Mouse (Mus musculus) bone marrow, adult 2 months (tissue): ENCODE measurements around the gene Phyhd1. TPM values are rescaled to one million over a fixed set of nuclear protein-coding genes. Genes with fewer than 3 reads are reported as not detected.
A peak's percentile ranks its signal among the peaks of the same experiment; 100 is the strongest.

Source experiments
- H3K27ac ChIP-seq: fragments of 200-500 bp; 2 replicates; pipeline ENCODE4 v1.5.1; 2012; ENCODE audit warnings: low read depth, mild to moderate bottlenecking, control low read depth, inconsistent platforms, low read length; ENCODE audit not compliant: control insufficient read depth, poor library complexity, insufficient read depth
- H3K4me1 ChIP-seq: fragments of 200-500 bp; 2 replicates; pipeline ENCODE4 v1.6.1; 2011; ENCODE audit warnings: low read length; ENCODE audit not compliant: control insufficient read depth, insufficient read depth
- H3K4me3 ChIP-seq: fragments of 200-500 bp; replicated peaks from 2 replicates; pipeline ENCODE3; 2011; ENCODE audit warnings: mild to moderate bottlenecking, low read depth, low read length, control low read depth; ENCODE audit not compliant: control insufficient read depth
- CTCF ChIP-seq: fragments of 200-500 bp; IDR thresholded peaks from 2 replicates; pipeline ENCODE4 v1.5.1; 2011; ENCODE audit warnings: low read length, control low read depth; ENCODE audit not compliant: control insufficient read depth, insufficient read depth
- POLR2A ChIP-seq: fragments of 200-500 bp; IDR thresholded peaks from 2 replicates; pipeline ENCODE4 v1.6.1; 2011; ENCODE audit warnings: low read depth, mild to moderate bottlenecking, control low read depth, low read length, borderline replicate concordance; ENCODE audit not compliant: control insufficient read depth
- WGBS: fragments of 180-500 bp; shearing (Covaris S2); methylation state at CpG from one replicate; pipeline ENCODE4 v1.1.7; 2018; 5-methylcytosine and 5-hydroxymethylcytosine counted together
- polyA plus RNA-seq: library from polyadenylated mRNA; stranded (reverse); fragments of >200 nt; gene quantifications from 2 replicates; pipeline ENCODE4 v1.2.4, GENCODE M21; 2011; ENCODE audit warnings: low replicate concordance; ENCODE audit not compliant: missing spikeins, insufficient read depth, insufficient read length

The Phyhd1 gene
- polyA plus RNA-seq = 15.4 and 23.0 TPM in 2 replicates

DNA sequence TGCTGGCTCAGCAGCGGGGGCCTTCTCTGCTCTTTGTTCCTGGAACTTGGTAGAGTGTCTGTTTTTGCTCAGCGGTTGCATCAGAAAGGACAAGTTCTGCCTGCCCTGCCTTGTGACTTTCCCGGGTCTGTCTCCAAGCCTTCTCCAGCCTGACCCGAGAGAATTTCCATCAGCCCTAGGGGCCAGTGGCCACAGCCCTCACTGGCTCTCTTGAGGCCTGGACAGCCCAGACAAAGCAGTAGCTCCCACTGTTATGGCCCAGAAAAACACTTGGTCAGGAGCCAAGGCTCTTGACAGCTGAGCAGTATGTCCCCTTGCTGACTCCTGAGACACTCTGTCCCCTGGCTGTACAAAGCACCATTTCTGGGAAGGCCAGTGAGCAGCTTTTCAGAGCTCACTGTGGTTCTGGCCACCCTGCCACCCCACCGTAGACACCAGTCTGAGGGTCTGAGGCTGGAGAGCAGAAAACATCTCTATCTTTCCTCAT, at the start of gene Phyhd1:
Gene Phyhd1 (plus strand): TSS at position 437 of the 487 bp plus-strand sequence.
- 68% methylated on average over 5 of the region's 5 CpGs for WGBS
- Histone ChIP-seq H3K4me3 (no peak within 1 kb of the TSS), H3K27ac (peak within 1 kb of the TSS; percentile 19; the same call in 1 of the 2 replicates), H3K4me1 (no peaks in the 10 kb centered on the region; the same call in 1 of the 2 replicates)
- TF ChIP-seq POLR2A = no peak
- TF ChIP-seq CTCF = no peak

DNA sequence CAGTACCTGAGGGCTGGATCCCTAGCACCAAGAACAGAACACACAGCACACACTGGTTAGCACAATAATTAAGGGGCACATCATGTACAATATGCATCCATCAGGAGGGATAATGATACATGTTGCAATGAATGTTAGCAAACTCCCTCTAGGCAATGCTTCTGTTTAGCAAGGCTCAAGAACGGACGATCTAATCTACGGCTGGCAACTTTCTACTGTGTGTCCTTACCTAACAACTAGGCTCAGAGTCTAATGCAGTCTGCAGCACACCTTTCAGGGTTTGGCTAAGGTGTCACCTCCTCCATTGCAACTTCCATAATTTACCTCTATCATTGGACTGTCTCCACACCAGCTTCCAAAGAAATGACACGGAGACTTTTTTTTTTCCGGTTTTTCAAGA, 49.7 kb upstream of the Phyhd1 start:
- H3K27ac ChIP-seq = no peak overlapping the region
- no peak overlapping the region for H3K4me3 ChIP-seq
- H3K4me1 ChIP-seq = no peaks in the 10 kb centered on the region
- WGBS = 89% methylated on average over 5 of the region's 5 CpGs
- TF ChIP-seq POLR2A (no peak), CTCF (no peak)

DNA sequence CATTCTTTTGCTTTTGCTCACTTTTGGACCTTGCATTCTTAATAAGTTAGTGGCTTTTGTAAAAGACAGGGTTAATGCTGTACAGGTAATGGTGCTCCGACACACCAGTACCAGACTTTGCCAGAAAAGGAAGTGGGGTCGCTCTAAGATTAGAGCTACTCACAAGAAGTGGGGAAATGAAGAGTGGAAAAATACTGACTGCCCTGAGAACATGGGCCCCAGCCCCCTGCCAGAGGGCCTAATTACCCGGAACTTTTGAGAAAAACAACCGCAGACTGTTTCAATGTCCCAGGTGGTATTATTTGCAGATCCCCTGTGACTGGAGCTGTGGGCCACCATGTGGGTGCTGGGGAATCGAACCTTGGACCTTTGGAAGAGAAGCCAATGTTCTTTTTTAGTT, 30.4 kb upstream of the Phyhd1 start:
- H3K27ac ChIP-seq = no peak overlapping the region
- H3K4me1 ChIP-seq = peaks cover 5% of the 10 kb centered on the region; the same call in 1 of the 2 replicates
- H3K4me3 ChIP-seq = no peak overlapping the region
- 22% methylated on average over 5 of the region's 5 CpGs for WGBS
- no peak for TF ChIP-seq CTCF
- TF ChIP-seq POLR2A = no peak

DNA sequence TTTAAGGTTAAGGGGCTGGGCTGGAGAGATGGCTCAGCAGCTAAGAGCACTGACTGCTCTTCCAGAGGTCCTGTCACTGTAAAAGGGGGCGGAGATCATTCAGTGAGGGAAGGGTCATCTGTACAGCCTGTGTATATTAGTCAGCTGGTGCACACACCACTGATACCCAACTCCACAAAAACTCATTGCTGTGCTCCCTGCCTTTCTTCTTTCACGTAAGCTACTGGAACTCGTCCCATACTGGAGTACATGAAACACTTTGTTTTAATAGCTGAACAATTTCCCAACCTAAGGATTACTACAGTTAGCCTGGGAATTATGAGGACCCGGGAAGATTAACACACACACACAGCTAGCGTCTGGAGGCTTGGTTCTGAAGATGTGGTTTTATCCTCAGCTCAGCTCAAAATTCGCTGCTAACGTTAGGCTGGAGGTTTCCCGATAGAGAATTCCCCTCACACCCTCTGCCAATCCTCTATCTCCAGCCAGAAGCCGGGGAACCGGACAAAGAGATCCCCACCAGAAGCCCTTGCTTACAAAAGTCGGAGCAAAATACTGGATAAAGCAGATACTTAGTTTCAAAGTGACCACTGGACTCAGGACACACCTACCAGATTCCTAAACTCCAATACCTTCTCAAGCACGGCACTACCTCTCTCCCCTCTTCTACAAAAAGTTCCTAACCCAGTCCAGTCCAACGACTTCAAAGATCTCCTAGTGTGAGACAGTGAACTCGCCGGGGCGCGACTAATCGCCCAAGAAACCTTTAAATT, 29.4 kb upstream of the Phyhd1 start:
- Histone ChIP-seq H3K27ac (peak overlapping the region; percentile 89), H3K4me3 (peak overlapping the region; percentile 93), H3K4me1 (peaks cover 5% of the 10 kb centered on the region; the same call in 1 of the 2 replicates)
- no peak for TF ChIP-seq CTCF
- TF ChIP-seq POLR2A = no peak
- 4% methylated on average over 18 of the region's 18 CpGs for WGBS

DNA sequence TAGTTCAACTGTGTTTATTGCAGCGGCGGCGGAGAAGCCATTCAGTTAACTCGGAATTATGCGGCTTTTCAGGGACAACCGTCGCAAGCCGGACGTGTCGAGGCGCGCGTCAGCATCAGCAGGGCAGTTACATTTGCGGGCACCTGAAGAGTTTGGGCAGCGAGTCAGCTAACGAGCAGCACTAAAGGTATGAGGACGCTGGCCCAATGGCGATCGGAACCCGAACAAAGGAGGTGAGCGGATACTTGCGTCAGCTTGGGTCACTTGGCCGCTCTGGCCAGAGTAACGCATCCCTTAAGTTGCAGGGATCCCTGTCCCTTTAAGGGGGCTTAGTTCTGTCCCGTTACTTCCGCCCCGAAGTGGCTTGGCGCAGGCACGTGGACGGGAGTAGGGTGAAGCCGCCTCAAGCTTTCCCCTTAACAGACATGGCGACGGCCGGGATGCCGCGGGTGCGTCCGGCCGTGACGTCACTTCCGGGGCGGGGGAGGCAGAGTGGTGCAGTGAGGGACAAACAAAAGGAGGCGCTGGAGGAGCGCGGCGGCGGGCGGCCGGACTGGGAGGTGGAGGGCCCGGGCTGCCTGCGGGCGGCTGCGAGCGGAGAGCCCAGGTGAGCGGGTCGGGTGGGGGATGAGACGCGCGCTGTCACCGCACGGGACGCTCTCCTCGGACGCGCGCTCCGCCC, 28.7 kb upstream of the Phyhd1 start, which contains the start of gene Lrrc8a:
Gene Lrrc8a (plus strand): TSS at position 517 of the 682 bp plus-strand sequence.
- H3K4me3 ChIP-seq = peak within 1 kb of the TSS; percentile 93
- WGBS = under 1% methylated on average over 58 of the region's 67 CpGs
- TF ChIP-seq POLR2A = peak; percentile 73
- TF ChIP-seq CTCF = 0 out of 2 replicates have a peak, but pooled peaks have one; percentile 21
- peak within 1 kb of the TSS; percentile 89 for H3K27ac ChIP-seq
- peaks cover 5% of the 10 kb centered on the region; the same call in 1 of the 2 replicates for H3K4me1 ChIP-seq

DNA sequence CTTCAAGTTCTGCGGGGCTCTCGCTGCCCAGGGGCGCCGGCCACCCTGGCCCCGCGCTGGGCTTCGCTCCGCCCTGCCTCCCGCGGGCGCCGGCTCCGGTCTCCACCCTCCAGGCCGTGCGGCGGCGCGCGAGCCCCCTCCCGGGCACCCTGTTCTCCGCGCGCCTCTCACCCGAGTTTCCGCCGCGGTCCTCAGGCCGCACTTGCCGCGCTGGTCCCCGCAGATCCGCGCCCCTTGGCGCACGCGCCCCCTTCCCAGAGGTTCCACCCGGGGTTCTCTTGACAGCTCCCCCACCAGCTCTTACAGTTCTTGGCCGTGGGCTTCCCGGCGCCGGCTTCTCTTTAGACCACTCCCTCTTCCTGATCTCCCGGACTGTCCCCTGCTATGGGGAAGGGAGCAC, 28.1 kb upstream of the Phyhd1 start:
- H3K4me3 ChIP-seq = peak overlapping the region; percentile 93
- peaks cover 5% of the 10 kb centered on the region; the same call in 1 of the 2 replicates for H3K4me1 ChIP-seq
- peak overlapping the region; percentile 89 for H3K27ac ChIP-seq
- WGBS = under 1% methylated on average over 42 of the region's 42 CpGs
- TF ChIP-seq POLR2A (no peak), CTCF (no peak)

DNA sequence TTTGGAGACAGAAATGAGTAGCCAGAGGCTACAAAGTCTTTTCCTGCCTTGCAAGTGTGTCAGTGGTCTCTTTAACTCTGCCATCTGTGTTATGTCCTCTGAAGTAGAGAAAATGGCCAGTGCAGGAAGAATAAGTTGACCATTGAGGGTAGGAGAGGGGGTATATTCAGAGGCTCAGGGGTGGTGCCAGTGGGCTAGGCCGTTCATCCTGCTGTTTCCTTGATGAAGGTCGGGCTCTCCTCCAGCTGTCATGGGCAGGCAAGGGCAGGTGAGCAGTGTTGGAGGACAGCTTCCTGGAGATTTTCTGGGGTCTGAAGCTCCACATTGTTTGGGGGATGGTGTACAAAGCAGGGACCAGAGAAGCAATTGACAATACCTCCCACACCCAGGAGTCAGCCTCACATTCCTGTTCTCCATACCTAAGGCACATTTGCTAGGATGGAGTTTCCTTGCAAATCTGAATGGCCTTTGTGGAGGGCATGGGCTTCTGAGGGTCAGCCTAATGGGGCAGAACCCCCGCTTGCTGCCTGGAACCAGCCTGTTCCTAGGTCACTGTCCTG, 27.0 kb upstream of the Phyhd1 start:
- Histone ChIP-seq H3K4me3 (peak overlapping the region; percentile 93), H3K4me1 (peaks cover 5% of the 10 kb centered on the region; the same call in 1 of the 2 replicates), H3K27ac (0 out of 2 replicates have a peak overlapping the region, but pooled peaks have one; percentile 3)
- WGBS = 62% methylated on average over 3 of the region's 3 CpGs
- TF ChIP-seq POLR2A (no peak), CTCF (no peak)

DNA sequence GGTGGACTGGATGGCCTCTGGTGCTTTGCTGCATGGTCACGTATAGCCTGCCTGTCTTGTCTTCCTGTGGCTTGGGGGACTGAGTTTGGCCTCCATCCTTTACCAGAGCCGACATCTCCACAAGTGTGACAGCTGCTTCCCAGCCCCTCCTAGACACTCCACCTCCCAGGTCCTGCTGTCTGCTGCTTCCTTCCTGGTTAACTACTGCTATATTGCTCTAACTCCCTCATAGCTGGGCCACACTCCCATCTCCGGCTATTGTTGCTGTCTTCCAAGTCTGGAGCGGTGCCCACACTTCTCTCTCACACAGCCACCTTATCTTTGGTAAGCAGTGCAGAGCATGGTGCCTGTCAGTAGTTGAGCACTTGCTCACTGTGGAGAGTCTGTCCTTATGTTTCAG, 26.2 kb upstream of the Phyhd1 start:
- 64% methylated on average over 4 of the region's 4 CpGs for WGBS
- Histone ChIP-seq H3K27ac (peak overlapping the region; percentile 43), H3K4me3 (peak overlapping the region; percentile 10), H3K4me1 (peaks cover 5% of the 10 kb centered on the region; the same call in 1 of the 2 replicates)
- TF ChIP-seq CTCF (no peak), POLR2A (no peak)
